In genomic region chr12:108885906-108886305, GRCm38 (mm10) we compare ENCODE assay signal across 12 mouse cellular contexts.
"Had no signal": no experiment of that assay in that cellular context is flagged by ENCODE, and none has a peak within 500 bp of the region (broad histone marks: within the 10 kb centered on the region; RNA-seq: fewer than 3 reads in every experiment).

No protein-coding gene starts in this region.

- H3K27ac ChIP-seq: kidney, embryonic 15.5 days; limb, embryonic 15.5 days; liver, embryonic 12.5 days; midbrain, embryonic 10.5 days; neural tube, embryonic 12.5 days had no signal

- DNase-seq: layer of hippocampus, adult 9-11 months; layer of hippocampus, postnatal 36 days; lung, embryonic 14.5 days; midbrain, embryonic 14.5 days; retina, postnatal 1 day; right cerebral cortex, postnatal 4 days; thymus, postnatal 4 days had no signal

- H3K4me1 ChIP-seq: kidney, embryonic 15.5 days; limb, embryonic 15.5 days; liver, embryonic 12.5 days; midbrain, embryonic 10.5 days; neural tube, embryonic 12.5 days had no signal

- H3K4me3 ChIP-seq: kidney, embryonic 15.5 days; limb, embryonic 15.5 days; liver, embryonic 12.5 days; midbrain, embryonic 10.5 days; neural tube, embryonic 12.5 days had no signal

- ATAC-seq: liver, embryonic 12.5 days had no signal

- H3K4me2 ChIP-seq: kidney, embryonic 15.5 days; limb, embryonic 15.5 days; liver, embryonic 12.5 days; lung, embryonic 14.5 days; neural tube, embryonic 12.5 days had no signal

- H3K9ac ChIP-seq: kidney, embryonic 15.5 days; limb, embryonic 15.5 days; liver, embryonic 12.5 days; lung, embryonic 14.5 days; neural tube, embryonic 12.5 days had no signal

- H3K27me3 ChIP-seq: kidney, embryonic 15.5 days; limb, embryonic 15.5 days; liver, embryonic 12.5 days; neural tube, embryonic 12.5 days had no signal

- H3K9me3 ChIP-seq: kidney, embryonic 15.5 days; limb, embryonic 15.5 days; liver, embryonic 12.5 days; midbrain, embryonic 10.5 days; neural tube, embryonic 12.5 days had no signal
